Mouse (Mus musculus): ENCODE results near the gene S100a3.

The S100a3 gene

GRCm38 (mm10) chr3:90604416-90604815 lies 44.0 kb downstream of the S100a3 start:
- no peak for DNase-seq

- no peak for DNase-seq
Observed at GRCm38 (mm10) chr3:90605049-90605448, 44.7 kb downstream of the S100a3 start.

GRCm38 (mm10) chr3:90605736-90606135 lies 45.4 kb downstream of the S100a3 start:
- DNase-seq, result no peak

- no peak for DNase-seq
Observed at GRCm38 (mm10) chr3:90606185-90606584, 45.8 kb downstream of the S100a3 start.

- DNase-seq, result no peak
Observed at GRCm38 (mm10) chr3:90607361-90607760, 47.0 kb downstream of the S100a3 start.

- no peak for DNase-seq
Observed at GRCm38 (mm10) chr3:90608223-90608622, 47.8 kb downstream of the S100a3 start, which contains the start of gene S100a5. S100a5 (plus strand) TSS chr3:90608523.

- DNase-seq, result no peak
Observed at GRCm38 (mm10) chr3:90609102-90609501, 48.7 kb downstream of the S100a3 start.

GRCm38 (mm10) chr3:90611494-90611893 lies 51.1 kb downstream of the S100a3 start:
- DNase-seq, result no peak

- DNase-seq, result no peak
Observed at GRCm38 (mm10) chr3:90612061-90612460, 51.7 kb downstream of the S100a3 start.

- DNase-seq, result peak; percentile 6
Observed at GRCm38 (mm10) chr3:90612728-90613291, 52.4 kb downstream of the S100a3 start, which contains the start of gene S100a6. S100a6 (plus strand) TSS chr3:90612882.

GRCm38 (mm10) chr3:90613461-90614147 lies 53.2 kb downstream of the S100a3 start:
- no peak for DNase-seq

- DNase-seq, result no peak
Observed at GRCm38 (mm10) chr3:90614148-90614530, 53.8 kb downstream of the S100a3 start.

GRCm38 (mm10) chr3:90614611-90615251 lies 54.4 kb downstream of the S100a3 start:
- no peak for DNase-seq

GRCm38 (mm10) chr3:90615415-90615814 lies 55.0 kb downstream of the S100a3 start:
- DNase-seq, result peak; percentile 28

- no peak for DNase-seq
Observed at GRCm38 (mm10) chr3:90615911-90616310, 55.5 kb downstream of the S100a3 start.

- DNase-seq, result no peak
Observed at GRCm38 (mm10) chr3:90617586-90617985, 57.2 kb downstream of the S100a3 start.

GRCm38 (mm10) chr3:90621552-90621951 lies 61.2 kb downstream of the S100a3 start:
- no peak for DNase-seq

- DNase-seq, result no peak
Observed at GRCm38 (mm10) chr3:90623435-90624071, 63.2 kb downstream of the S100a3 start.

- no peak for DNase-seq
Observed at GRCm38 (mm10) chr3:90625496-90625895, 65.1 kb downstream of the S100a3 start.

- DNase-seq, result no peak
Observed at GRCm38 (mm10) chr3:90626266-90627021, 66.1 kb downstream of the S100a3 start.

- no peak for DNase-seq
Observed at GRCm38 (mm10) chr3:90627366-90627765, 67.0 kb downstream of the S100a3 start.

- DNase-seq, result no peak
Observed at GRCm38 (mm10) chr3:90627807-90628206, 67.4 kb downstream of the S100a3 start.

- DNase-seq, result no peak
Observed at GRCm38 (mm10) chr3:90629298-90629697, 68.9 kb downstream of the S100a3 start.
